Mouse (Mus musculus): ENCODE data around the gene Orm2. TPM values are rescaled to one million over a fixed set of nuclear protein-coding genes. Genes with fewer than 3 reads are reported as not detected.
A peak's percentile ranks its signal among the peaks of the same experiment; 100 is the strongest.

Gene Orm2
- polyA plus RNA-seq, 1 experiment from 2014 or later = not detected

GRCm38 (mm10) chr4:63385784-63386183, 23.5 kb downstream of the Orm2 start:
- H3K27ac ChIP-seq (ENCODE audit: low read depth, low read length) = no peak overlapping the region
- H3K36me3 ChIP-seq (ENCODE audit: control insufficient read depth, insufficient read depth, low read length) = peaks cover 68% of the 10 kb centered on the region
- WGBS = 58% methylated on average over 11 of the region's 11 CpGs

GRCm38 (mm10) chr4:63388029-63388428, 25.8 kb downstream of the Orm2 start:
- peak; percentile 52 for DNase-seq (ENCODE audit: low spot score)
- Histone ChIP-seq H3K27ac (ENCODE audit: low read depth, low read length) (peak overlapping the region; percentile 94; the same call in 1 of the 2 replicates), H3K9me3 (replicated peaks; ENCODE audit: control insufficient read depth, low read length) (no peaks in the 10 kb centered on the region), H3K9ac (ENCODE audit: low read length) (no peak overlapping the region), H3K4me3 (ENCODE audit: low read depth, low read length) (no peak overlapping the region), H3K4me1 (ENCODE audit: control insufficient read depth, insufficient read depth, low read length) (peaks cover 32% of the 10 kb centered on the region), H3K36me3 (ENCODE audit: control insufficient read depth, insufficient read depth, low read length) (peaks cover 60% of the 10 kb centered on the region), H3K4me2 (ENCODE audit: low read length) (no peak overlapping the region), H3K27me3 (replicated peaks; ENCODE audit: control insufficient read depth, insufficient read depth, low read length) (no peaks in the 10 kb centered on the region)
- WGBS = 50% methylated on average over 6 of the region's 6 CpGs
- ATAC-seq = no peak

More at GRCm38 (mm10) chr4:63385784-63386183, 23.5 kb downstream of the Orm2 start:
- ATAC-seq (no peak), DNase-seq (ENCODE audit: low spot score) (no peak)
- H3K9ac ChIP-seq (ENCODE audit: low read length) = no peak overlapping the region
- no peaks in the 10 kb centered on the region for H3K9me3 ChIP-seq (replicated peaks; ENCODE audit: control insufficient read depth, low read length)
- no peak overlapping the region for H3K4me2 ChIP-seq (ENCODE audit: low read length)
- no peak overlapping the region for H3K4me3 ChIP-seq (ENCODE audit: low read depth, low read length)
- peaks cover 29% of the 10 kb centered on the region for H3K4me1 ChIP-seq (ENCODE audit: control insufficient read depth, insufficient read depth, low read length)
- no peaks in the 10 kb centered on the region for H3K27me3 ChIP-seq (replicated peaks; ENCODE audit: control insufficient read depth, insufficient read depth, low read length)

DNA sequence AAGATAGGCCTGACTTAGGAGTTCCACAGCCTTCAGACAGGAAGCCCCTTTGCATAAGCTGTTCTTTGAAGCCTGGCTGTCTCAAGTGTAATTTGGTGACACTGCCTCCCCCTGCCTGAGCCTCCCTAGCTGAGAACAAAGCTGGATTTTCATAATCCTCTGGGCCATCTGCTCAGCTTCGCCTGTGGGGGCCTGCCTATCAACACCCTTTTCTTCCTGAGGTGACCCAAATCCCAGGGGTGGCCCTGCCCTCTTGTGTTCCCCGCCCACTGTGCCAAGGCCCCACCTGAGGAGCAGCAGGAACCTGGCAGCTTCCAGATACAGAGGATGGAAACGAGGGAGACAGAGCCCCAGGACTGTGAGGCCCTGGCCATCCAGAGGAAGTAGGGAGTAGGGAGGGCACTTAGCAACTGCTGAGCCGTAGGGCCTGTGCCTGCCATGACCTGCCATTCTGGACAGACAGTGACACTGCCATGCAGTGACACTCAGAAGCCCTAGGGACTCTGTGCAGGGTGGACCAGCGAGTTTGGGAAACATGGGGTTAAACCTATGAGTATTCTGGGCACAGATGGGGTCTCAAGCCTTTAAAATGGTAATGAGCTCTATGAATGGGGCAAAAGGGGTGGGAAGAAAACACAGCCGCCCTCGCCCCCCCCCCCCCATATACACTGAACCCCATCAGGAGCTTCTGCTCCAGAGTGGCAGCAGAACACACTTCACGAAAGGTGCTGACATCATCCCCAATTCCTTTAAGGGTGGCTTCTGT, 27.1 kb downstream of the Orm2 start:
- Histone ChIP-seq H3K4me1 (ENCODE audit: control insufficient read depth, insufficient read depth, low read length) (peaks cover 32% of the 10 kb centered on the region), H3K27me3 (replicated peaks; ENCODE audit: control insufficient read depth, insufficient read depth, low read length) (no peaks in the 10 kb centered on the region), H3K4me3 (ENCODE audit: low read depth, low read length) (no peak overlapping the region), H3K9me3 (replicated peaks; ENCODE audit: control insufficient read depth, low read length) (no peaks in the 10 kb centered on the region), H3K27ac (ENCODE audit: low read depth, low read length) (peak overlapping the region; percentile 94), H3K4me2 (ENCODE audit: low read length) (peak overlapping the region; percentile 24; the same call in 1 of the 2 replicates), H3K9ac (ENCODE audit: low read length) (peak overlapping the region; percentile 42; the same call in 1 of the 2 replicates), H3K36me3 (ENCODE audit: control insufficient read depth, insufficient read depth, low read length) (peaks cover 59% of the 10 kb centered on the region)
- ATAC-seq (peak; percentile 86), DNase-seq (ENCODE audit: low spot score) (peak; percentile 82)
- 4% methylated on average over 8 of the region's 8 CpGs for WGBS

- Histone ChIP-seq H3K9ac (ENCODE audit: low read length) (peak overlapping the region; percentile 42; the same call in 1 of the 2 replicates), H3K36me3 (ENCODE audit: control insufficient read depth, insufficient read depth, low read length) (peaks cover 61% of the 10 kb centered on the region), H3K4me3 (ENCODE audit: low read depth, low read length) (no peak overlapping the region), H3K9me3 (replicated peaks; ENCODE audit: control insufficient read depth, low read length) (no peaks in the 10 kb centered on the region), H3K4me1 (ENCODE audit: control insufficient read depth, insufficient read depth, low read length) (peaks cover 32% of the 10 kb centered on the region), H3K4me2 (ENCODE audit: low read length) (peak overlapping the region; percentile 24; the same call in 1 of the 2 replicates), H3K27me3 (replicated peaks; ENCODE audit: control insufficient read depth, insufficient read depth, low read length) (no peaks in the 10 kb centered on the region), H3K27ac (ENCODE audit: low read depth, low read length) (peak overlapping the region; percentile 94)
- DNase-seq (ENCODE audit: low spot score) (no peak), ATAC-seq (peak; percentile 77)
- 18% methylated on average over 11 of the region's 11 CpGs for WGBS
Measured at GRCm38 (mm10) chr4:63389887-63390528, 27.8 kb downstream of the Orm2 start.

- Histone ChIP-seq H3K4me1 (ENCODE audit: control insufficient read depth, insufficient read depth, low read length) (peaks cover 32% of the 10 kb centered on the region), H3K27me3 (replicated peaks; ENCODE audit: control insufficient read depth, insufficient read depth, low read length) (no peaks in the 10 kb centered on the region), H3K36me3 (ENCODE audit: control insufficient read depth, insufficient read depth, low read length) (peaks cover 63% of the 10 kb centered on the region), H3K9ac (ENCODE audit: low read length) (no peak overlapping the region), H3K27ac (ENCODE audit: low read depth, low read length) (no peak overlapping the region), H3K4me2 (ENCODE audit: low read length) (no peak overlapping the region), H3K4me3 (ENCODE audit: low read depth, low read length) (no peak overlapping the region), H3K9me3 (replicated peaks; ENCODE audit: control insufficient read depth, low read length) (no peaks in the 10 kb centered on the region)
- DNase-seq (ENCODE audit: low spot score) (no peak), ATAC-seq (no peak)
- WGBS = 85% methylated on average over 6 of the region's 6 CpGs
Measured at GRCm38 (mm10) chr4:63391322-63391721, 29.1 kb downstream of the Orm2 start.

GRCm38 (mm10) chr4:63397981-63398537, 35.8 kb downstream of the Orm2 start:
- H3K4me1 ChIP-seq (ENCODE audit: control insufficient read depth, insufficient read depth, low read length) = peaks cover 26% of the 10 kb centered on the region
- no peak for ATAC-seq
- WGBS = 90% methylated on average over 10 of the region's 10 CpGs

GRCm38 (mm10) chr4:63398854-63399609, 36.8 kb downstream of the Orm2 start:
- peak overlapping the region; percentile 27; the same call in 1 of the 2 replicates for H3K27ac ChIP-seq (ENCODE audit: low read depth, low read length)
- 74% methylated on average over 11 of the region's 11 CpGs for WGBS
- H3K4me3 ChIP-seq (ENCODE audit: low read depth, low read length) = no peak overlapping the region
- DNase-seq (ENCODE audit: low spot score) (no peak), ATAC-seq (no peak)
- no peaks in the 10 kb centered on the region for H3K9me3 ChIP-seq (replicated peaks; ENCODE audit: control insufficient read depth, low read length)
- no peak overlapping the region for H3K4me2 ChIP-seq (ENCODE audit: low read length)
- H3K4me1 ChIP-seq (ENCODE audit: control insufficient read depth, insufficient read depth, low read length) = peaks cover 35% of the 10 kb centered on the region
- no peak overlapping the region for H3K9ac ChIP-seq (ENCODE audit: low read length)
- peaks cover 34% of the 10 kb centered on the region for H3K36me3 ChIP-seq (ENCODE audit: control insufficient read depth, insufficient read depth, low read length)
- H3K27me3 ChIP-seq (replicated peaks; ENCODE audit: control insufficient read depth, insufficient read depth, low read length) = no peaks in the 10 kb centered on the region

More at GRCm38 (mm10) chr4:63397981-63398537, 35.8 kb downstream of the Orm2 start:
- H3K36me3 ChIP-seq (ENCODE audit: control insufficient read depth, insufficient read depth, low read length) = peaks cover 43% of the 10 kb centered on the region
- DNase-seq (ENCODE audit: low spot score) = no peak
- no peaks in the 10 kb centered on the region for H3K27me3 ChIP-seq (replicated peaks; ENCODE audit: control insufficient read depth, insufficient read depth, low read length)
- no peak overlapping the region for H3K4me2 ChIP-seq (ENCODE audit: low read length)
- H3K27ac ChIP-seq (ENCODE audit: low read depth, low read length) = no peak overlapping the region
- H3K9me3 ChIP-seq (replicated peaks; ENCODE audit: control insufficient read depth, low read length) = no peaks in the 10 kb centered on the region
- no peak overlapping the region for H3K4me3 ChIP-seq (ENCODE audit: low read depth, low read length)
- no peak overlapping the region for H3K9ac ChIP-seq (ENCODE audit: low read length)

GRCm38 (mm10) chr4:63399691-63400270, 37.5 kb downstream of the Orm2 start:
- Histone ChIP-seq H3K27me3 (replicated peaks; ENCODE audit: control insufficient read depth, insufficient read depth, low read length) (no peaks in the 10 kb centered on the region), H3K9ac (ENCODE audit: low read length) (no peak overlapping the region), H3K4me2 (ENCODE audit: low read length) (no peak overlapping the region), H3K36me3 (ENCODE audit: control insufficient read depth, insufficient read depth, low read length) (peaks cover 27% of the 10 kb centered on the region), H3K4me3 (ENCODE audit: low read depth, low read length) (no peak overlapping the region), H3K27ac (ENCODE audit: low read depth, low read length) (peak overlapping the region; percentile 27; the same call in 1 of the 2 replicates), H3K9me3 (replicated peaks; ENCODE audit: control insufficient read depth, low read length) (no peaks in the 10 kb centered on the region), H3K4me1 (ENCODE audit: control insufficient read depth, insufficient read depth, low read length) (peaks cover 43% of the 10 kb centered on the region)
- DNase-seq (ENCODE audit: low spot score) = no peak
- ATAC-seq = no peak
- 68% methylated on average over 8 of the region's 8 CpGs for WGBS
